Mouse (Mus musculus) liver, embryonic 12.5 days (tissue): Measurements from ENCODE around the gene Ptpro. TPM values are rescaled to one million over a fixed set of nuclear protein-coding genes. Genes with fewer than 3 reads are reported as not detected.

Source experiments
- ATAC-seq: fragments of 200-750 bp; cut with Nextera tagmentation; 2 replicates; pipeline ENCODE4 v1.8.0; 2017; ENCODE audit warnings: moderate number of reproducible peaks, mild to moderate bottlenecking, moderate library complexity
- H3K27ac ChIP-seq: fragments of 300-500 bp; sonication (generic); 2 replicates; pipeline ENCODE4 v1.5.1; 2016; ENCODE audit warnings: mild to moderate bottlenecking
- H3K27me3 ChIP-seq: fragments of 300-500 bp; sonication (generic); replicated peaks from 2 replicates; pipeline ENCODE4 v1.6.1; 2016; ENCODE audit warnings: mild to moderate bottlenecking, moderate library complexity
- H3K36me3 ChIP-seq: fragments of 300-500 bp; sonication (generic); 2 replicates; pipeline ENCODE4 v1.6.1; 2016; ENCODE audit warnings: mild to moderate bottlenecking, moderate library complexity
- H3K4me1 ChIP-seq: fragments of 300-500 bp; sonication (generic); 2 replicates; pipeline ENCODE4 v1.6.1; 2016
- H3K4me2 ChIP-seq: fragments of 300-500 bp; sonication (generic); 2 replicates; pipeline ENCODE4 v1.6.1; 2016; ENCODE audit warnings: mild to moderate bottlenecking, moderate library complexity
- H3K4me3 ChIP-seq: fragments of 300-500 bp; sonication (generic); 2 replicates; pipeline ENCODE4 v1.5.1; 2016; ENCODE audit warnings: mild to moderate bottlenecking, moderate library complexity
- H3K9ac ChIP-seq: fragments of 300-500 bp; sonication (generic); 2 replicates; pipeline ENCODE4 v1.6.1; 2016; ENCODE audit warnings: mild to moderate bottlenecking, moderate library complexity
- H3K9me3 ChIP-seq: fragments of 300-500 bp; sonication (generic); replicated peaks from 2 replicates; pipeline ENCODE4 v1.6.1; 2016; ENCODE audit warnings: mild to moderate bottlenecking, moderate library complexity
- WGBS: fragments of 180-500 bp; shearing (Covaris S2); methylation state at CpG from one replicate; pipeline ENCODE4 v1.1.7; 2016; ENCODE audit not compliant: insufficient replicate concordance; 5-methylcytosine and 5-hydroxymethylcytosine counted together
- polyA plus RNA-seq: library from polyadenylated mRNA; unstranded; fragments of >200 nt; fragmentation: Nextera tagmentation; extraction: Ambion mirVana; gene quantifications from 2 replicates; pipeline ENCODE4 v1.2.1, GENCODE M21; 2016

Gene Ptpro
- polyA plus RNA-seq = 0.49 and 0.51 TPM in 2 replicates

- Histone ChIP-seq H3K36me3 (no peaks in the 10 kb centered on the region), H3K4me1 (no peaks in the 10 kb centered on the region), H3K9ac (no peak within 1 kb of the TSS), H3K27me3 (peaks cover 27% of the 10 kb centered on the region), H3K4me2 (peak within 1 kb of the TSS; percentile 46), H3K4me3 (peak within 1 kb of the TSS; percentile 13; the same call in 1 of the 2 replicates), H3K9me3 (no peaks in the 10 kb centered on the region), H3K27ac (no peak within 1 kb of the TSS)
- no peak for ATAC-seq
- WGBS = 3% methylated on average over 53 of the region's 53 CpGs
Measured at GRCm38 (mm10) chr6:137252194-137252886, at the start of gene Ptpro. Gene Ptpro, plus strand, starts transcription at chr6:137252319.

DNA sequence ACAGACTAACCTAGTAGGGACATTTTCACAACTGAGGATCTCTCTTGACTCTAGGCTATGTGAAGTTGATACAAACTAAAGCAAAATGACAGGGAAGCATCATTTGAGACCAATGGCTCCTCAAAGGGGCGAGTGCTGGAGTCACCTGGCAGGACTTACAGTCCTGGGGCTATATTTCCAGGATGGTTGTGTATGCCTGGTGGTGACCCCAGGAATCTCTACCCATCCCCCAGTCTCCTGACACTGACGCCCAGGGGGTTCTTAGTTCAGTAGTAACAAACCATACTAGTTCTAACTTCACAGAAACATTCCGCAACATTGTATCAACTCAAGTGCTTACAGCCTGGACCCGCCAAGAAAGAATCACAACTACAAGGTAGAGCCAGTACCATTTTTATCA, 49.5 kb upstream of the Ptpro start:
- Histone ChIP-seq H3K4me2 (no peak overlapping the region), H3K9me3 (no peaks in the 10 kb centered on the region), H3K4me1 (no peaks in the 10 kb centered on the region), H3K36me3 (no peaks in the 10 kb centered on the region), H3K27ac (no peak overlapping the region), H3K4me3 (no peak overlapping the region), H3K9ac (no peak overlapping the region), H3K27me3 (no peaks in the 10 kb centered on the region)
- ATAC-seq = no peak
- 66% methylated on average over 4 of the region's 4 CpGs for WGBS

- no peak overlapping the region for H3K4me3 ChIP-seq
- 47% methylated on average over 11 of the region's 11 CpGs for WGBS
- H3K4me1 ChIP-seq = no peaks in the 10 kb centered on the region
- no peak for ATAC-seq
- no peak overlapping the region for H3K4me2 ChIP-seq
- no peaks in the 10 kb centered on the region for H3K36me3 ChIP-seq
- no peaks in the 10 kb centered on the region for H3K9me3 ChIP-seq
- H3K27me3 ChIP-seq = no peaks in the 10 kb centered on the region
- no peak overlapping the region for H3K27ac ChIP-seq
- H3K9ac ChIP-seq = no peak overlapping the region
Measured at GRCm38 (mm10) chr6:137205662-137206400, 46.3 kb upstream of the Ptpro start.

GRCm38 (mm10) chr6:137207126-137207525, 45.0 kb upstream of the Ptpro start:
- Histone ChIP-seq H3K27me3 (no peaks in the 10 kb centered on the region), H3K9ac (no peak overlapping the region), H3K36me3 (no peaks in the 10 kb centered on the region), H3K9me3 (no peaks in the 10 kb centered on the region), H3K27ac (no peak overlapping the region), H3K4me1 (no peaks in the 10 kb centered on the region), H3K4me2 (no peak overlapping the region), H3K4me3 (no peak overlapping the region)
- ATAC-seq = no peak
- WGBS = 80% methylated on average over 6 of the region's 6 CpGs

- Histone ChIP-seq H3K4me1 (no peaks in the 10 kb centered on the region), H3K9ac (no peak overlapping the region), H3K36me3 (no peaks in the 10 kb centered on the region), H3K4me2 (no peak overlapping the region), H3K9me3 (no peaks in the 10 kb centered on the region), H3K27me3 (no peaks in the 10 kb centered on the region), H3K4me3 (no peak overlapping the region), H3K27ac (no peak overlapping the region)
- 69% methylated on average over 8 of the region's 8 CpGs for WGBS
- no peak for ATAC-seq
Measured at GRCm38 (mm10) chr6:137209992-137210391, 42.1 kb upstream of the Ptpro start.

- H3K27me3 ChIP-seq = no peaks in the 10 kb centered on the region
- ATAC-seq = no peak
- no peaks in the 10 kb centered on the region for H3K4me1 ChIP-seq
- H3K4me2 ChIP-seq = no peak overlapping the region
- no peaks in the 10 kb centered on the region for H3K9me3 ChIP-seq
- no peaks in the 10 kb centered on the region for H3K36me3 ChIP-seq
- no peak overlapping the region for H3K4me3 ChIP-seq
- WGBS = 74% methylated on average over 10 of the region's 10 CpGs
- H3K9ac ChIP-seq = no peak overlapping the region
- H3K27ac ChIP-seq = no peak overlapping the region
Measured at GRCm38 (mm10) chr6:137210991-137211390, 41.1 kb upstream of the Ptpro start.

- Histone ChIP-seq H3K9ac (no peak overlapping the region), H3K9me3 (no peaks in the 10 kb centered on the region), H3K4me3 (no peak overlapping the region), H3K36me3 (no peaks in the 10 kb centered on the region), H3K27me3 (no peaks in the 10 kb centered on the region), H3K27ac (no peak overlapping the region), H3K4me1 (no peaks in the 10 kb centered on the region), H3K4me2 (no peak overlapping the region)
- ATAC-seq = no peak
- WGBS = 74% methylated on average over 2 of the region's 2 CpGs
Measured at GRCm38 (mm10) chr6:137211441-137211840, 40.7 kb upstream of the Ptpro start.

DNA sequence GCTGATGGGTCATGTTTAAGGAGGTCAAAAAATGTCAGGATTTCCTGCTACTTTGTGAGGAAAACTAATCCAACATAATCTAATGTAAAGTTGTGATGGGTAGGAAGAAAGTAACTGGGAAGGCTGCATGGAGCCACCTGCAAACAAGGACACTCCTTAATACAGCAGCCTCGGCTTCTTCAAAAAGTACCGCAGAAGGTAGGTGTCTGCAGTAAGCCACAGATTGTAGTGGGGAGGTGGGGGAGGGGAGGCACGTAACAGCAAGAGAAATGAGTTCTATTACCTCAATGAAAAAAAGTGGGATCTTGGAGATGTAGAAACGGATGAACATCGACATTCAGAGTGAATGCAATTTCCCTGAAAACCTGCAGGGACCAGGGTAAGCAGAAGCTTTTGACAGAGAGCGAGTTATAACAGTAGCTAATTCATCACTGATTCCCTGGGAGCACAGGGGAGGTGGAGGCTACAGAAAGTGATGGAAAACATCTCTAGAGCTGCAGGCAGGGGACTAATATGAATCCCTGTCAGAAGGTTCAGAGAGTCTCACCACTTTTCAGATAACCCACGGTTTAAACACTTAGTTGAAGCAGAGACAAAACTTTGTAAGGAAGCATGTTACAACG, 34.2 kb upstream of the Ptpro start:
- no peaks in the 10 kb centered on the region for H3K9me3 ChIP-seq

DNA sequence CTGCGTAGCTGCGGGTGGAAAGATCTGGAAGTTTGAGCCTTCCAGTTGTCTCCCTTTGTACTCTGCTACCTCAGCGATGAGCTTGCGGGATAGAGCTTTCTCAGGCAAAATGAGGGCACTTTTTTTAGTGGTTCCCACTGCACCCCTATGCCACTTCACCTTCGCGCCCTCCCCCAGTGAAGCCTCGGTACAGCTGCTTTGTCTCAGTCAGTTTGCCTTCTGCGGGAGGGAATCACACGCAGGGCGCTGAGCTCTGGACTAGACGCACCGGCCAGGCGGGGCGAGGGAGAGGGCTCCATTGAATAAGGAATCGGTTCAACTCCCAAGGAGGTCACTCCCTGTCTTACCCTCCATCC, 746 bp downstream of the Ptpro start:
- Histone ChIP-seq H3K27me3 (peaks cover 27% of the 10 kb centered on the region), H3K9ac (no peak overlapping the region), H3K4me1 (no peaks in the 10 kb centered on the region), H3K27ac (no peak overlapping the region), H3K9me3 (no peaks in the 10 kb centered on the region), H3K4me2 (peak overlapping the region; percentile 46), H3K36me3 (no peaks in the 10 kb centered on the region), H3K4me3 (no peak overlapping the region)
- no peak for ATAC-seq
- 4% methylated on average over 15 of the region's 15 CpGs for WGBS

More for the DNA sequence above, 34.2 kb upstream of the Ptpro start:
- no peaks in the 10 kb centered on the region for H3K4me1 ChIP-seq
- no peak overlapping the region for H3K4me3 ChIP-seq
- H3K36me3 ChIP-seq = no peaks in the 10 kb centered on the region
- no peak overlapping the region for H3K4me2 ChIP-seq
- no peak overlapping the region for H3K27ac ChIP-seq
- WGBS = 54% methylated on average over 8 of the region's 8 CpGs
- ATAC-seq = no peak
- H3K27me3 ChIP-seq = no peaks in the 10 kb centered on the region
- no peak overlapping the region for H3K9ac ChIP-seq

GRCm38 (mm10) chr6:137253415-137253814, 1.3 kb downstream of the Ptpro start:
- no peak overlapping the region for H3K4me2 ChIP-seq
- no peak for ATAC-seq
- 14% methylated on average over 7 of the region's 7 CpGs for WGBS

GRCm38 (mm10) chr6:137261033-137261432, 8.9 kb downstream of the Ptpro start:
- Histone ChIP-seq H3K4me1 (no peaks in the 10 kb centered on the region), H3K36me3 (no peaks in the 10 kb centered on the region), H3K4me2 (no peak overlapping the region), H3K27me3 (no peaks in the 10 kb centered on the region), H3K27ac (no peak overlapping the region), H3K9me3 (0 out of 2 replicates have a peak, but pooled peaks cover 4% of the 10 kb centered on the region), H3K9ac (no peak overlapping the region), H3K4me3 (no peak overlapping the region)
- ATAC-seq = no peak
- WGBS = 69% methylated on average over 1 of the region's 1 CpGs

More at GRCm38 (mm10) chr6:137253415-137253814, 1.3 kb downstream of the Ptpro start:
- no peaks in the 10 kb centered on the region for H3K9me3 ChIP-seq
- H3K27ac ChIP-seq = no peak overlapping the region
- H3K9ac ChIP-seq = no peak overlapping the region
- H3K27me3 ChIP-seq = peaks cover 27% of the 10 kb centered on the region
- H3K36me3 ChIP-seq = no peaks in the 10 kb centered on the region
- no peak overlapping the region for H3K4me3 ChIP-seq
- no peaks in the 10 kb centered on the region for H3K4me1 ChIP-seq

- H3K4me2 ChIP-seq = no peak overlapping the region
- H3K4me1 ChIP-seq = no peaks in the 10 kb centered on the region
- H3K4me3 ChIP-seq = no peak overlapping the region
- WGBS = 53% methylated on average over 3 of the region's 3 CpGs
- 0 out of 2 replicates have a peak, but pooled peaks cover 4% of the 10 kb centered on the region for H3K9me3 ChIP-seq
- no peak overlapping the region for H3K9ac ChIP-seq
- H3K27me3 ChIP-seq = no peaks in the 10 kb centered on the region
- H3K27ac ChIP-seq = no peak overlapping the region
- no peaks in the 10 kb centered on the region for H3K36me3 ChIP-seq
- no peak for ATAC-seq
Measured at GRCm38 (mm10) chr6:137262087-137262486, 10.0 kb downstream of the Ptpro start.
